Mouse (Mus musculus): ENCODE measurements around the gene Ikbke.

- TF ChIP-seq CTCF (IDR thresholded peaks at IDR 0.05; ENCODE audit: extremely low read depth, insufficient read depth, insufficient read length, insufficient replicate concordance) = no peak
- no peak for TF ChIP-seq POLR2A (IDR thresholded peaks at IDR 0.05; ENCODE audit: low read depth, low read length)
These were observed 69.4 kb downstream of the Ikbke start for GRCm38 (mm10) chr1:131209971-131210426.
